In the genomic region with DNA sequence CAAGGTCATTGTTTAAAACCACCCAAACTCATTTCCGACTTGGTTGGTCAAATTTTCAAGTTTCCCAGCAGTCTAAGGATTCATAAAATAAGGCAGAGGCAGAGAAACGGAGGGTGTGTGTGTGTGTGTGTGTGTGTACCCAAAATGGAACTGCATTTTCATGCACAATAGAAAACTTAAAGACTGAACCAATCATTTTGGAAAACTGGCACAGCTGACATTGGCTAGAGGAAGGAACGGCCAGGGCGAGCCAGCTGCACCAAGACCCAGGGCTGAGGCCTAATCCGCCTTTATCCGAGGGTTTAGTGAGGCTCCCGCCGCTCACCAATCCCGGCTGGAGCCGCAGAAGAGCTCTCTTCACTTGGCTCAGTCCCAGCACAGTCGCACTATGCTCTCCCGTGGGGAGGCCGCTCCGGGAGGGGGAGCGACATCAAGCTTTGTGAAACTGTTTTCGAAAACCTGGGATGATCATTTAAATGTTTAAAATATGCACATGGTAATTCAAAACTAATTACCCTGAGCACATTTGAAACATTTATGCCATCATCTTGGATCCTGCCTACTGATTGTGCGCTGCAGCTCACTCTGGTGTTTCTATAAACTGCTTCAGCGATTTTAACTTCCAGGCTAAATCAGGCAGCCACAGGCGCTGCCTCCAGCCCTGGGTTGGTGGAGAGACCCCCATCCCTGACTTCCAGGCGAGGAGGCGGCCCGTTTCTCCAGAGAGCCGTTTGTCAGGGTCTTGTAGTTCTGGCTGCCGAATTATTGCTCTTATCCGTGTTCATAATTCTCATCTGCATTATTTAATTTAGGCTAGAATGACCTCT, we compare ENCODE assay signal across 8 mouse cellular contexts. TPM values are rescaled to one million over a fixed set of nuclear protein-coding genes. Genes with fewer than 3 reads are reported as not detected.
A peak's percentile ranks its signal among the peaks of the same experiment; 100 is the strongest.
DNase-seq lines count a peak whose midpoint lies in the region; ATAC-seq and TF ChIP-seq lines count a peak whose summit lies in the region.

No protein-coding gene starts in this region.

- peak overlapping the region; percentile 23; the same call in 1 of the 2 replicates for H3K4me2 ChIP-seq in kidney, embryonic 15.5 days
- peak overlapping the region; percentile 30; the same call in 1 of the 2 replicates for H3K4me2 ChIP-seq in midbrain, postnatal 0 days (ENCODE audit: low read depth, low read length, poor library complexity, severe bottlenecking)

- peak overlapping the region; percentile 20 for H3K4me3 ChIP-seq in forebrain, embryonic 10.5 days
- no peak overlapping the region for H3K4me3 ChIP-seq in kidney, embryonic 15.5 days (replicated peaks)
- H3K4me3 ChIP-seq in midbrain, postnatal 0 days (ENCODE audit: low read depth, low read length) = 0 out of 2 replicates have a peak overlapping the region, but pooled peaks have one; percentile 5

- H3K27ac ChIP-seq in forebrain, embryonic 10.5 days = peak overlapping the region; percentile 77
- H3K27ac ChIP-seq in kidney, embryonic 15.5 days = no peak overlapping the region
- peak overlapping the region; percentile 57 for H3K27ac ChIP-seq in midbrain, postnatal 0 days (ENCODE audit: low read depth, low read length)

- no peak for ATAC-seq in kidney, embryonic 15.5 days (replicated peaks; ENCODE audit: low FRiP score)
- ATAC-seq in midbrain, postnatal 0 days (ENCODE audit: low FRiP score) = no peak
- no peak for ATAC-seq in megakaryocyte, adult 5-6 weeks (ENCODE audit: poor library complexity, severe bottlenecking)

- no peak overlapping the region for H3K9ac ChIP-seq in kidney, embryonic 15.5 days
- H3K9ac ChIP-seq in midbrain, postnatal 0 days (replicated peaks; ENCODE audit: low read length, poor library complexity, severe bottlenecking) = 0 out of 2 replicates have a peak overlapping the region, but pooled peaks have one; percentile 33

- peaks cover 49% of the 10 kb centered on the region for H3K27me3 ChIP-seq in forebrain, embryonic 10.5 days (ENCODE audit: poor library complexity, severe bottlenecking)
- peaks cover 35% of the 10 kb centered on the region for H3K27me3 ChIP-seq in kidney, embryonic 15.5 days
- H3K27me3 ChIP-seq in midbrain, postnatal 0 days (ENCODE audit: insufficient read depth, low read length) = no peaks in the 10 kb centered on the region

- no peaks in the 10 kb centered on the region for H3K9me3 ChIP-seq in forebrain, embryonic 10.5 days
- no peaks in the 10 kb centered on the region for H3K9me3 ChIP-seq in kidney, embryonic 15.5 days (replicated peaks)
- no peaks in the 10 kb centered on the region for H3K9me3 ChIP-seq in midbrain, postnatal 0 days (ENCODE audit: low read length)

- H3K36me3 ChIP-seq in forebrain, embryonic 10.5 days (replicated peaks) = no peaks in the 10 kb centered on the region
- H3K36me3 ChIP-seq in kidney, embryonic 15.5 days = no peaks in the 10 kb centered on the region
- H3K36me3 ChIP-seq in midbrain, postnatal 0 days (ENCODE audit: insufficient read depth, low read length) = no peaks in the 10 kb centered on the region

- TF ChIP-seq CTCF in midbrain, postnatal 0 days (IDR thresholded peaks at IDR 0.05) = no peak

- H3K4me1 ChIP-seq in forebrain, embryonic 10.5 days = peaks cover 40% of the 10 kb centered on the region
- H3K4me1 ChIP-seq in kidney, embryonic 15.5 days = peaks cover 33% of the 10 kb centered on the region
- peaks cover 15% of the 10 kb centered on the region for H3K4me1 ChIP-seq in midbrain, postnatal 0 days (ENCODE audit: insufficient read depth, low read length)

- WGBS in forebrain, embryonic 10.5 days = 19% methylated on average over 25 of the region's 25 CpGs
- 27% methylated on average over 25 of the region's 25 CpGs for WGBS in kidney, embryonic 15.5 days
- WGBS in midbrain, postnatal 0 days = 10% methylated on average over 25 of the region's 25 CpGs

- DNase-seq in layer of hippocampus, adult 11-12 months (ENCODE audit: low spot score) = peak; percentile 73
- DNase-seq in layer of hippocampus, adult 9-10 months (ENCODE audit: low spot score) = no peak
- DNase-seq in forebrain, embryonic 10.5 days (ENCODE audit: extremely low spot score, low spot score) = no peak
- DNase-seq in midbrain, postnatal 0 days (ENCODE audit: low spot score) = peak; percentile 59
- no peak for DNase-seq in cerebellum, adult 18-20 months
- no peak for DNase-seq in ovary, postnatal 14 days (ENCODE audit: low spot score)

RNA-seq across cellular contexts. Expression of a gene that starts 56.5 kb away (rescaled TPM):
- polyA plus RNA-seq in forebrain, embryonic 10.5 days (2016; fragmentation: Nextera tagmentation; extraction: Ambion mirVana) = 194 and 213 TPM in 2 replicates
- polyA plus RNA-seq in kidney, embryonic 15.5 days (2015; fragmentation: Nextera tagmentation; extraction: Ambion mirVana) = 123 and 128 TPM in 2 replicates
- 35.9 and 47.6 TPM in 2 replicates for total RNA-seq in midbrain, postnatal 0 days (2014; rRNA removed)
- polyA plus RNA-seq in midbrain, postnatal 0 days (2015; fragmentation: Nextera tagmentation; extraction: Ambion mirVana) = 43.8 TPM in 2 replicates
- 37.2 and 37.6 TPM in 2 replicates for total RNA-seq in megakaryocyte, adult 5-6 weeks (2015)
- 126 and 129 TPM in 2 replicates for total RNA-seq in megakaryocyte, adult 5-6 weeks (2017)

RNA-seq across cellular contexts. Expression of a gene that starts 56.6 kb away (rescaled TPM):
- polyA plus RNA-seq in forebrain, embryonic 10.5 days (2016; fragmentation: Nextera tagmentation; extraction: Ambion mirVana) = 18.5 and 20.4 TPM in 2 replicates
- 14.6 and 15.2 TPM in 2 replicates for polyA plus RNA-seq in kidney, embryonic 15.5 days (2015; fragmentation: Nextera tagmentation; extraction: Ambion mirVana)
- total RNA-seq in midbrain, postnatal 0 days (2014; rRNA removed) = 11.0 and 16.7 TPM in 2 replicates
- 15.2 and 16.8 TPM in 2 replicates for polyA plus RNA-seq in midbrain, postnatal 0 days (2015; fragmentation: Nextera tagmentation; extraction: Ambion mirVana)
- 1.9 and 4.9 TPM in 2 replicates for total RNA-seq in megakaryocyte, adult 5-6 weeks (2015)
- 6.5 and 12.7 TPM in 2 replicates for total RNA-seq in megakaryocyte, adult 5-6 weeks (2017)

Comparison
In these comparisons a context has a peak if more than half of its experiments do, and no peak if none do; other contexts are left out.
1. DNase-seq: peak in layer of hippocampus, adult 11-12 months (single experiment) and midbrain, postnatal 0 days (single experiment); none in layer of hippocampus, adult 9-10 months (single experiment), forebrain, embryonic 10.5 days (single experiment), cerebellum, adult 18-20 months (0 of 2) and ovary, postnatal 14 days (single experiment).